Mouse (Mus musculus) CH12.LX (cell line): ENCODE measurements around the gene Cbx8. TPM values are rescaled to one million over a fixed set of nuclear protein-coding genes. Genes with fewer than 3 reads are reported as not detected.

Experiments
- DNase-seq: peaks from one replicate; pipeline ENCODE4 v3.0.0-alpha.2; 2013; ENCODE audit errors: extremely low read depth
- H3K27ac ChIP-seq: 2 replicates; pipeline ENCODE4 v1.5.1; 2012; ENCODE audit warnings: low read depth, mild to moderate bottlenecking, control low read depth, moderate library complexity; ENCODE audit not compliant: insufficient read depth
- H3K27me3 ChIP-seq: replicated peaks from 2 replicates; pipeline ENCODE3; 2012; ENCODE audit warnings: inconsistent platforms
- H3K36me3 ChIP-seq, 2 experiments: replicated peaks in 1 of 2; 2 replicates each; pipeline versions ENCODE3 to v1.6.1; 2012; ENCODE audit warnings: inconsistent platforms in 1 of 2, low read length in 1 of 2, mild to moderate bottlenecking in 1 of 2, mixed read lengths in 1 of 2, moderate library complexity in 1 of 2; ENCODE audit not compliant: control insufficient read depth in 1 of 2, insufficient read depth in 1 of 2
- H3K4me1 ChIP-seq, 2 experiments: 2 replicates each; pipeline ENCODE4 v1.6.1; 2012; ENCODE audit warnings: inconsistent platforms in 1 of 2, moderate library complexity in 1 of 2; ENCODE audit not compliant: insufficient read depth in 2 of 2, control insufficient read depth in 1 of 2
- H3K4me2 ChIP-seq: 2 replicates; pipeline ENCODE4 v1.6.1; 2012; ENCODE audit warnings: low read depth, mild to moderate bottlenecking, control low read depth; ENCODE audit not compliant: poor library complexity, insufficient read depth, severe bottlenecking
- H3K4me3 ChIP-seq, 3 experiments: fragments of 150-350 bp in 1 of 3; sonication (generic) in 1 of 3; replicated peaks in 1 of 3; 2 replicates each; pipeline versions ENCODE3 to v1.5.1; 2011 to 2012; ENCODE audit warnings: low read depth in 2 of 3, low read length in 2 of 3, mild to moderate bottlenecking in 2 of 3, moderate library complexity in 2 of 3, control low read depth in 1 of 3, improper control_type of control experiment in 1 of 3, inconsistent platforms in 1 of 3, mixed read lengths in 1 of 3; ENCODE audit not compliant: poor library complexity in 1 of 3
- H3K79me2 ChIP-seq: replicated peaks from 2 replicates; pipeline ENCODE4 v1.6.1; 2012; ENCODE audit warnings: mild to moderate bottlenecking, moderate library complexity; ENCODE audit not compliant: control insufficient read depth, poor library complexity, insufficient read depth, severe bottlenecking; ENCODE audit errors: extremely low read depth
- H3K9ac ChIP-seq: 2 replicates; pipeline ENCODE4 v1.6.1; 2012; ENCODE audit warnings: low read depth, mild to moderate bottlenecking, control low read depth, moderate library complexity; ENCODE audit not compliant: insufficient read depth
- H3K9me3 ChIP-seq: replicated peaks from 2 replicates; pipeline ENCODE3; 2012; ENCODE audit warnings: low read length, inconsistent platforms, mixed read lengths
- ELF1 ChIP-seq: IDR thresholded peaks from 2 replicates; pipeline ENCODE4 v1.6.1; 2014; ENCODE audit warnings: low read depth, mild to moderate bottlenecking, inconsistent platforms, low read length, improper control_type of control experiment
- ZKSCAN1 ChIP-seq: IDR thresholded peaks from 2 replicates; pipeline ENCODE4 v1.6.1; 2012; ENCODE audit warnings: low read depth, inconsistent platforms, low read length, improper control_type of control experiment, borderline replicate concordance
- dilution Hi-C: fragments of 300-500 bp; cut with MboI; formaldehyde crosslinking; loops from 2 replicates; pipeline ENCODE4 v1.14.3; 2020; ENCODE audit warnings: low sequenced_read_pairs; ENCODE audit not compliant: extremely low pct_unique_long_range_greater_than_20kb, extremely low pct_ligation_motif_present
- in situ Hi-C: fragments of 300-500 bp; cut with MboI; formaldehyde crosslinking; loops from 3 replicates; pipeline ENCODE4 v1.14.3; 2019; ENCODE audit warnings: low sequenced_read_pairs, low pct_ligation_motif_present, low pct_unique_long_range_greater_than_20kb, mixed read lengths
- polyA plus RNA-seq: library from polyadenylated mRNA; unstranded; fragments of >175 nt; gene quantifications from 2 replicates; pipeline ENCODE4 v1.2.1, GENCODE M21; 2012; ENCODE audit warnings: low read depth; ENCODE audit not compliant: insufficient read length
- total RNA-seq, 2 experiments: library from RNA; depleted of rRNA; stranded (reverse); fragments of 300-350 nt in 1 of 2; fragments of >200 nt in 1 of 2; gene quantifications; 2 replicates each; pipeline ENCODE4 v1.2.3; 2012 to 2014

Cbx8 gene
- total and polyA plus RNA-seq, 3 experiments: 6.0 to 10.2 (median 6.2) TPM

- no peak within 1 kb of the TSS for H3K4me3 ChIP-seq
- TF ChIP-seq ELF1 (no peak), ZKSCAN1 (no peak)
- no peak within 1 kb of the TSS for H3K27ac ChIP-seq
- no peaks in the 10 kb centered on the region for H3K79me2 ChIP-seq
- no peak within 1 kb of the TSS for H3K9ac ChIP-seq
- peaks cover 0 to 2% of the 10 kb centered on the region in 2 experiments; a peak in 1 of 4 replicates for H3K4me1 ChIP-seq
- in situ Hi-C loops (no loop called here), dilution Hi-C loops (no loop called here)
- H3K36me3 ChIP-seq: no peaks in the 10 kb centered on the region
- H3K9me3 ChIP-seq: no peaks in the 10 kb centered on the region
- no peak within 1 kb of the TSS for H3K4me2 ChIP-seq
- H3K27me3 ChIP-seq: peaks cover 91% of the 10 kb centered on the region
- no peak for DNase-seq
Measured at GRCm38 (mm10) chr11:118987999-118988398, 52.8 kb downstream of the Cbx8 start, which contains the start of gene Enpp7. TSS of gene Enpp7 (plus strand) at chr11:118988188.

Other genes with a start within 250 kb of the Cbx8 start
- gene Rbfox3, start 129.4 kb downstream of the Cbx8 start, total RNA-seq (2012; rRNA removed): not detected in 2 replicates
- gene Rbfox3, start 129.4 kb downstream of the Cbx8 start, total RNA-seq (2014; rRNA removed): not detected in 2 replicates
- not detected in 2 replicates for gene Rbfox3, start 129.4 kb downstream of the Cbx8 start, polyA plus RNA-seq
- not detected in 2 replicates for gene Enpp7, start 52.8 kb downstream of the Cbx8 start, total RNA-seq (2012; rRNA removed)
- gene Enpp7, start 52.8 kb downstream of the Cbx8 start, total RNA-seq (2014; rRNA removed): not detected in 2 replicates
- not detected in 2 replicates for gene Enpp7, start 52.8 kb downstream of the Cbx8 start, polyA plus RNA-seq
- 10.9 and 15.5 TPM in 2 replicates for gene Cbx2, start 18.0 kb downstream of the Cbx8 start, total RNA-seq (2012; rRNA removed)
- gene Cbx2, start 18.0 kb downstream of the Cbx8 start, total RNA-seq (2014; rRNA removed): 2.6 and 2.8 TPM in 2 replicates
- 3.6 and 3.9 TPM in 2 replicates for gene Cbx2, start 18.0 kb downstream of the Cbx8 start, polyA plus RNA-seq
- gene Cbx4, start 45.3 kb upstream of the Cbx8 start, total RNA-seq (2012; rRNA removed): 30.6 and 40.4 TPM in 2 replicates
- gene Cbx4, start 45.3 kb upstream of the Cbx8 start, total RNA-seq (2014; rRNA removed): 11.4 and 15.0 TPM in 2 replicates
- gene Cbx4, start 45.3 kb upstream of the Cbx8 start, polyA plus RNA-seq: 26.0 and 29.8 TPM in 2 replicates
- 9.4 and 15.9 TPM in 2 replicates for gene Tbc1d16, start 187.5 kb upstream of the Cbx8 start, total RNA-seq (2012; rRNA removed)
- 0.65 and 0.79 TPM in 2 replicates for gene Tbc1d16, start 187.5 kb upstream of the Cbx8 start, total RNA-seq (2014; rRNA removed)
- gene Tbc1d16, start 187.5 kb upstream of the Cbx8 start, polyA plus RNA-seq: 2.4 and 2.7 TPM in 2 replicates
- 0.80 and 1.3 TPM in 2 replicates for gene Ccdc40, start 187.6 kb upstream of the Cbx8 start, total RNA-seq (2012; rRNA removed)
- 0.82 and 0.97 TPM in 2 replicates for gene Ccdc40, start 187.6 kb upstream of the Cbx8 start, total RNA-seq (2014; rRNA removed)
- 1.2 and 1.4 TPM in 2 replicates for gene Ccdc40, start 187.6 kb upstream of the Cbx8 start, polyA plus RNA-seq
- 80.8 and 105 TPM in 2 replicates for gene Gaa, start 226.9 kb upstream of the Cbx8 start, total RNA-seq (2012; rRNA removed)
- 19.6 and 19.8 TPM in 2 replicates for gene Gaa, start 226.9 kb upstream of the Cbx8 start, total RNA-seq (2014; rRNA removed)
- gene Gaa, start 226.9 kb upstream of the Cbx8 start, polyA plus RNA-seq: 91.0 and 93.2 TPM in 2 replicates